Mouse (Mus musculus) brain, embryonic 14.5 days (tissue): ENCODE results near the gene Pdzrn4. TPM values are rescaled to one million over a fixed set of nuclear protein-coding genes. Genes with fewer than 3 reads are reported as not detected.
A peak's percentile ranks its signal among the peaks of the same experiment; 100 is the strongest.

Experiments used
- DNase-seq: peaks from one replicate; pipeline ENCODE4 v3.0.0-alpha.2; 2011; ENCODE audit warnings: low read depth
- CTCF ChIP-seq: fragments of 200-500 bp; IDR thresholded peaks from 2 replicates; pipeline ENCODE4 v1.5.1; 2012; ENCODE audit warnings: inconsistent platforms, mild to moderate bottlenecking, moderate library complexity, borderline replicate concordance; ENCODE audit not compliant: insufficient read depth, insufficient read length; ENCODE audit errors: extremely low read depth
- POLR2A ChIP-seq: fragments of 200-500 bp; IDR thresholded peaks from 2 replicates; pipeline ENCODE4 v1.6.1; 2012; ENCODE audit warnings: mild to moderate bottlenecking, inconsistent platforms, borderline replicate concordance; ENCODE audit not compliant: poor library complexity, insufficient read depth, insufficient read length, severe bottlenecking; ENCODE audit errors: extremely low read depth
- polyA plus RNA-seq: library from polyadenylated mRNA; depleted of rRNA; stranded (reverse); fragments of >200 nt; gene quantifications from 2 replicates; pipeline ENCODE4 v1.2.3, GENCODE M21; 2012

Pdzrn4 gene
- polyA plus RNA-seq, 1 experiment: 17.1 TPM

DNA sequence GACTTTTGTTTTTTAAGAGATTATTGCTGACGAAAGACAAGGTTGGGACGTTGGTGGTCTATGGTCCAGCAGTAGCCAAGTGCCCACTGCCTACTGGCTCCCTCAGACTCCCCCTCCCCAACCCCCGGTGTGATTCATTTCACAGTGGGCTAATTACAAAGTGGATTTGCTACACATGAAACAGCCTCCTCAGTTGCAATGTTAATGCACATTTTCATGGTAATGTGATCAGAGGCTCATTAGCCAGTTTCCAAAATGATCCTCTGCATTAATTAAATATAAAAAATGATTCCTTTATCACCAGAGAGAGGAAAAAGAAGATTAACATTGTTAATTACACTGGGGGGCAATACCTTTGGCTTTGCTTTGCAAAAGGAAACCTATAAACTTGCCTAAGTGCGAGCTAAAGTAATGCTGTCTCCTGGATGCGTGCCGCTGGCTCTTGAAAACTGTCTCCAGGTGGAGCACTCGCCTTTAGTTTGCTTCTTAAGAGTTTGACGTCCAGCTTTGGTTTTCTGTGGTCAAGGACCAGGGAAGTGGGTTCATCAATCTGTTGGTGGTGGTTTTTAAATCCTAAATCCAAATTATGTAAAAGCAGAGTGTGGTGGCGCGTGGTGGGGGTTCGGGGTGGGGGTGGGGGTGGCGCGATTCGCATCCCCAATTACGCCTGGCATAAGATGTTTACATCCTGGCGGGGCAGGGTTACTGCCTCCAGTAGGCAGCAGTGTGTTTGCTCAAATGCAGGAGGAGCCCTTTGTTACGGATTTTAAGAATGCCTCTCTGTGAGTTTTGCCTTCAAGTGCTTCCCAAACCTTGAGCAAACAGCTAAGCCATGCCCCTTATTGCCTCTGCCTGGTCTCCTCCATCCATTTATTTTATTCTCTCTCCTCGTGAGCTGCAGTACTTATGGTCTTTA is 202.0 kb downstream of the Pdzrn4 start:
- DNase-seq: peak; percentile 92
- TF ChIP-seq CTCF (peak; percentile 45; the same call in 1 of the 2 replicates), POLR2A (no peak)

DNA sequence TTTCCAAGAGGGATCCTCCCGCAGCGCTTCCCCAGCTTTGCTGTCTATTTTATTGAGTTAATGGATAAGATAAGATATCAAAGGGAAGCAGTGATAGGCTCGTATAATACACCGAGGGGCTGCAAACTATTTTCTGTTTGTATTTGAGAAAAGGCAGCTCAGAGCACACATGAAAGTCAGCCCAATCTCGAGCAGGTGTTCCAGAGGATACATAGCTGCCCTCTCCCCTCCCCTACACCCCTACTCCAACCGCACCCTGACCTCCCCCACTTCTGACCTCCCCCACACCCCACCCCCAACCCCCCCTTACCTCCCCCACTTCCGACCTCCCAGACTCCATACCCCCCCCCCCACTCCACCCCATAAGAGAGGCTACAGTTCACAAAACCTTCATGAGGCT is 202.7 kb downstream of the Pdzrn4 start:
- TF ChIP-seq POLR2A (no peak), CTCF (no peak)

DNA sequence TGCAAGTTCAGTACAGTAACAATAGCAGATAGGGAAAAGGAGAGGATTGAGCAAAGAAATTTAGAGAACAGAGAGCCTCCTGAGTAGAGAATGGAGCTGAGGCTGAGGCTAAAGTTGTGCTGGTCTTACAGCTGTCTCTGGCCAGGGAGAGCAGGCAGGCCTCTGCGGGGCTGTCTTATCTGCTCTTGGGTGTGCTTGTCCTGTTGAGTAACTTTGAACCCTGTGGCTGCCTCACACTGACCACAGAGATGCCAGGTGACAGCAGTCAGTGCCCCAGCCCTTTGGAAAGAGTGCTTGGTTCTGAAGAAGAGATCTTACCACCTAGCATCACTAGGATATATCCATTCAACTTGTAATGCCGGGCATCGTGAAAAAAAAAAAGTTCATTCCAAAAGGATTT is 214.2 kb downstream of the Pdzrn4 start:
- TF ChIP-seq POLR2A (no peak), CTCF (no peak)
- DNase-seq: no peak

More for the DNA sequence above, 202.7 kb downstream of the Pdzrn4 start:
- no peak for DNase-seq

DNA sequence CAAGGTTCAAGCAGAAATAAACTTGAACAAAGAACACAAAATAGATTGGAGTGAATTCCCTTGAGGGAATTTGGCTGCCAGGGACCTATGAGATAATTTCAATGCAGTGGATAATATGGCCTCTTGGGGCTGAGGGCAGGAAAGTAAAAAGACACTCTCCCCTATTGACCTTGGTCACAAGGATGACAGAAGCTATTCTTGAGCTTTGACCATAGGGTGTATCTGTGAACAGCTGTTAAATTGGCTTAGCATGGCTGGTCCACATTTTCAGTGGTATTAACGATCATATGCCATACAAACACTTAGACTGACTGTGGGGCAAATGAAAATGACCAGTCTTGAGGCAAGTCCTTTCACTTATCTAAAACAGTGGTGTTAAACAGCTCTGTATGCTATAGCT is 215.7 kb downstream of the Pdzrn4 start:
- TF ChIP-seq POLR2A (no peak), CTCF (no peak)
- peak; percentile 7 for DNase-seq

DNA sequence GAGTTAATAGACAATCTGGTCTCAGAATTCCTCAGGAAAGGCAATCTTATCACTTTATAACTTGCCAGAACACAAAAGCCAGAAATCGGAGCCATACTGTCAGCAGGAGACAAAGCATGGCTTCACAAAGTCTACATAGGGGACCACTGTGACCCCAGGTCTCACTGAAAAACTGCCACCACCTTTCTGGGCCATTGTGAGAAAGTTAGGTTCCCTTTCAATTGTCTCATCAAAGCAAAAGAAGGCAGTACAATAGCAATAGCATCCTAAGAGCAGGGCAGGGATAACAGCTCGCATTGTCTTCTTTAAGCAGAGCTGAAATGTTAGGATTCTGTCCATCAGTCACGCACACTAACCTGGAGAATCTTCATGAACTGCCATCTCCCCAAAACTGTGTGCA is 216.5 kb downstream of the Pdzrn4 start:
- no peak for TF ChIP-seq CTCF
- no peak for TF ChIP-seq POLR2A

DNA sequence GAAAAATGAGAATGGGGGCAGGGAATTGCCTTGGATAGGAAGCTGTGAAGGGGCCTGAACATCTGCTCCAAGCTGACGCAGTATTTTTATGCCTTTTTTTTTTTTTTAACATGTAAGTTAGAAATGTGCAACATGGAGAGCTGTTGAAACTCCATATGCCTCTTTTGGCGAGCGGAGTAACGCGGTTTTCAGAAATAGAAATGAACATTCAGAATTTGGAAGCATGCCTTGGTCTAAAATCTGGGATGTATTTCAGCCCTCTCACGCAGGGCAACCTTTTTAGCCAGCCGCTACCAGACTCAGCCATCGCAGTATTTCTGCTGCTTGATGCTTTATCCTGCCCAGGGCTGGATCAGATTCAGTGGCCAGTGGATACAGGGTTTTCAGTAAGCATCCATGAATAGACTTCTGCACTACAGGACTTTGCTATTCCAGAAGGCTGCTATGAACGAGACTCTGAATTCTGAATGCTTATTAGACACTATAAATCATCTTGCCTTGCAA is 225.1 kb downstream of the Pdzrn4 start:
- DNase-seq: peak; percentile 85
- no peak for TF ChIP-seq POLR2A
- no peak for TF ChIP-seq CTCF

More for the DNA sequence above, 216.5 kb downstream of the Pdzrn4 start:
- peak; percentile 27 for DNase-seq

DNA sequence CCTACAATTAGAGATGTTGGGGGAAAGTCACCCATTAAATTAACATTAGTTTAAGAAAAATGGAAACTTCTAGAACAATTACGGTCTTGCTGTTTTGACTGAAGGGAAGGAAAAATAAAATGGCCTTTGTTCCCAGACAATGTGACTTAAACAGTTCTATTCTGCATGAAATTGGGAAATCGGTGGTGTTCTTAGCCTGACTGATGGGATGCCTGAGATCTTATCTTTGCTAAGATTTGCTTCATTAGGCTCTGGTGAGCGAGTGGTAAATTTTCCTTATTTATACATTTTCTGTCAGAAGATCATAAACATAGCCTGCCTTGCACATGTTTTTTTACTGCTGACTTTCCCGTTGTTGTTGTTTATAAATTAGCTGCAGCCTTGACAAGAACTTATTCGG is 225.6 kb downstream of the Pdzrn4 start:
- TF ChIP-seq POLR2A: no peak
- TF ChIP-seq CTCF: no peak
- no peak for DNase-seq

DNA sequence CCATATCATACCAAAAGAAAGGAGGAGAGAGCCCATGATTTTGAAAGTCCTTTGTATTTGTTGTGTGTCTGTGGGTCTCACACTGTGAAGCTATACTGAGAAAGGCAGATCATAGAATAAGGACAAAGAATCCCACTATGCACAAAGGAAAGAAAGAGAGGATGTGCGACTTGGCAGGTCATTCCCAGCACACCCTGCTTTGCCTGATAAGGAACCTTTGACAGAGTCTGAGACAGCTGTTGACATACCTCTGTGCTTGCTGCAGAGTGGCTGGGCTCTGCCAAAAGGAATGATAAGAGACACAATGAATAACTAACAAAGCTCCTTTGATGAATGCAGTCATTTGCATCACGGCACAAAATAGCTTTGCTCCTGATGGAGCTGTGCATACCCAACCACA is 232.5 kb downstream of the Pdzrn4 start:
- DNase-seq: peak; percentile 44
- TF ChIP-seq POLR2A (no peak), CTCF (no peak)

DNA sequence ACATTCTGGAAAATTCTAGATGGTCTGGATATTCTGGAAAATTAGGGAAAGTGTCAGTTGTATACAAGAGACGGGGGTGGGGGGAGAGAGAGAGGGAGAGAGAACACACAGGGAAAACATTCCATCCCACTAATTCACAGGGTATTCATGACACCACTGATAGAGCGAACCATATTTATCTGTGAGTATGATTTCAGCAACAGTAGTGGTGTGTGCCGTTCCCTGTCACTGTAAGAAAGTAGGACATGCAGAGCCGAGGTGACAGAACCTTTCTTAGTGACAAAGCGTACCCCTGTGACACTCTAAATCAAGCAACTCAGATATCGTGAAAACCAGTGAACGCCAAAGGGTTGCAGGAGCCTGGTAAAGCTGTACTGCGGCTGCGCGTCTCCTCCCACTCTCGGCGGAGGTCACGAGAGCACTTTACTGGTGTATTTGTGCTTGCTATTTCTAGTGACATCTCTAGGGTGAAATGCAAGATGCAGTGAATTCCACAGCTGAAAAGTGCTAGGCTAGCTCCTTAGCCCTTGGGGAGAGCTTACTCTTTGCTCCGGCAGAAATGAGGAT is 237.4 kb downstream of the Pdzrn4 start:
- TF ChIP-seq CTCF (no peak), POLR2A (no peak)
- DNase-seq: no peak

DNA sequence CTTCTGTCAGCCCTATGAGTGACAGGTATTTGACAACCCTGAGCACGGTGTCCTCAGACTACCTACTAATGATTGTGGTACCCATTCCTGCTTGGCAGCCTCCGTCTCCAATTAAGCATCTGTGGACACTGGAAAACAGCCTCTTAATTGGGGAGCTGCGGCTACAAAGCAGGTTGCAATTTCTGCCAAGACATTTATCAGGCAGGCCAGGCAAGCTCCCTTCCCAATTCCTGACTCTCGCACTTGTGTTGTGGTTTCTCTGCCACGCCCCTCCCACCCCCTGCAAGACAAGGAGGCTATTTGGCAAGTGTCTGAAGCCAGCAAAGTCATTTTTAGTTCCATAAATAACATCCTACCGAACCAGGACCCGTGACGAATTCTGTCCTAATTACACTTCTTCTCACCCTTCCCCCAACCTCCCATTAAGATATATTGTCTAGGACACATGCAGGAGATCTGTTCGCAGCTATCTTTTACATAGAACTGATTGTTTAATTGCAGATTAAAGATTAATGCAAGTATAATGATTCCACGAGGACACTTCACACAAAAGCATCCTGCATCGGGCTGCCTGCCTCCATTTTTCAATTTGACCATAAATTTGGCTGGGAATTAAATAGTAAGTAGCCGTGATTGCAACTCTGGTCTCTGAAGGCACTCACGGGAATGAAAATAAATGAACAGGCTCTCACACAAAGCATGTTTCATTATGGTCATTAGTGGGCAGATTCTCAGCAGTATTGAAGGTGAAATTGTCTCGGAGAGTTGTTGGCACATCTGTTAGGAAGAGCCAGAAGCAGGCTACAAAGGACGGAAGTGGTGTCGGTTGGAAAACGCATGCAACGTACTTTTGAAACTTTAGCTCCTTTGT is 243.8 kb downstream of the Pdzrn4 start:
- peak; percentile 95 for DNase-seq
- TF ChIP-seq CTCF: no peak
- TF ChIP-seq POLR2A: no peak

DNA sequence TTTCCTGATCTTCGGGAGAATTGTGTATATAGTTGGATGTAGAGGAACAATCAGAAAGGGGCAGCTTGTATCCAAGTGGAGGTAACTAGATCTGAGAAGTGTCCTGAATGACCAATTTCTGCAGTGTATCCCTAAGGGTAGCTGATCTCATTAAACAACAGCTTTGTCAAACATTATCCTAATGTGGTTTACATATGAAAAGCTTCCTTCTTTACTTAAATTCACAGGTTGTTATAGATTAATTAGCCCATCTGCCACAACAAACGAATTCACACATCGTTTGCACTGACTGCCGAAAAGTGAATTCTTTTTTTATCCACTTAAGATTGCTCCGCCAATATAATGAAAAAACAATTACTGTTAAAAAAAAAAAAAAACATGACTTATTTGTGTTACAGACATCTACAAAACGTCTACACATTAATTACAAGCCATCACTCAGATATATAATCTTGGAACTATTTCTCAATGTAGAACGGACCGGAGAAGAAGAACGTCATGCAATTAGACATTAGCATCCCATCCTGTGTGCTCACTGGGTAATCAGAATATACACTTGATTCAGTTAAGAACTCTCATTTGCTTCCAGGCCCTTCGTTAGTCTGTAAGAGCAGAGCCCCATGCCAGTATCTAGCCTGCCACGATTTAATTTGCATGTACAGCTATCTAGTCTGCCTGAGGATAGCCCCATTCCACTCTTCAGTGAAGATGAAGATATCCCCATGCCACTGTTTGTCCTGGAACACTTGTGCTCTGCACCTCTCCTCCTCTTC is 274.8 kb downstream of the Pdzrn4 start:
- TF ChIP-seq CTCF: no peak
- TF ChIP-seq POLR2A: no peak

DNA sequence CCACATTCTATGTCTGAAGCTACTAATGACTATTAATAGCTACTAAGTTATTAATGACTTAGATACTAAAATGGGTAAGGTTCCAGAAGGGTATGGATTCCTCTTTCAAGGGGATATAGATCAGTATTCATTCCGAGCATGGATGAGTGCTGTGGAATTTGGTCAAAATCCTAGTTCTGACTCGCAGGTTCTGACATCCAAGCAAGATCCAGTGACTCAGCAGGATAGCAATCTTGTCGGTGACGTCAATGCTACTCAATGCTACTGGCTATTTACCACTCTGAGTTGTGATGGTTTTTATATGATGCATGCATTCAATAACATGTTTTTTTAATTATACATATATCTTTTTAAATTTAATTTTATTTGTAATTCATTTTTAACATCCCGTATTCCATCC is 279.4 kb downstream of the Pdzrn4 start:
- TF ChIP-seq POLR2A: no peak
- TF ChIP-seq CTCF: no peak
- DNase-seq: no peak

More for the DNA sequence above, 274.8 kb downstream of the Pdzrn4 start:
- peak; percentile 75 for DNase-seq
